Mouse (Mus musculus) heart, adult 11 months (tissue): ENCODE measurements at regions not wholly inside any gene's neighbourhood (a gene's known extent, or its start where the extent isn't known, plus 50 kb on each side); places are given as distances from the start of the nearest gene placed in this dataset.
A peak's percentile ranks its signal among the peaks of the same experiment; 100 is the strongest.

Experiments used
- DNase-seq: peaks from one replicate; pipeline ENCODE4 v3.0.0; 2022

DNA sequence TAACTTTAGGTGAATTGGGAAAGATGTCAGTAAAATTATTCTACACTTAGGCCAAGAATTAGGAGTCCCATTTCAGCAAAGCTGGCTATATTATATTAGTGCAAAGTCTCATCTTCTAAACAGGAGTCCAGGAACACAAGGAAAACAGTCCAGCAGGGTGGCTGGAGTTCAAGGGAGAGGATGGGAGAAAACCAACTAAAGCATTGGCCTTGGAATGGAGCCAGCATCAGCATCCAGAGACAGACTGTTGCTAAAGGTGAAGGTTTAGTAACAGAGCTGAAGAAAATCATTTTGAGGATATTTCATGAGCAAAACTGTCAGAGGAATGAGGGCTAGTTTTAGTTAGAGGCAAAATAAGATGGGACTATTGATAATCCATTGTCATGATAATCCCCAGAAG, 559.9 kb downstream of the Epha4 start:
- DNase-seq = no peak

DNA sequence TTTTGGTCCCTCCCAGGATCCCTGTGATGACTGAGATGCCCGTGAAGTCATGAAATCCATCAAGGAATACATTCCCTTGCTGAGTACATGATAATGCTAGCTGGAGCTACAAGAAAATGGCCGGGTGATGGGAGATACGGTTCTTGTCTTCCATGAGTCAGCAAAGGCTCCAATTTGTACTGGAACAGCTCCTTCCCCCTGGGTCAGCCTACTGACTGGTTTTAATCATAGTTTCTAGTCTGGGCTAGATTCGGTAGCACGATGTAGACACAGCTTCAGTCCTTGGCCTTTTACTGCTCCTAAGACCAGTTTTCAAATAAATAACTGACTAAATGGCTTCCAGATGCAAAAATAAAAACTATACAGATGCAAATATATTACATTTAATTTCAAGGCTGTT, 557.5 kb downstream of the Epha4 start:
- no peak for DNase-seq

DNA sequence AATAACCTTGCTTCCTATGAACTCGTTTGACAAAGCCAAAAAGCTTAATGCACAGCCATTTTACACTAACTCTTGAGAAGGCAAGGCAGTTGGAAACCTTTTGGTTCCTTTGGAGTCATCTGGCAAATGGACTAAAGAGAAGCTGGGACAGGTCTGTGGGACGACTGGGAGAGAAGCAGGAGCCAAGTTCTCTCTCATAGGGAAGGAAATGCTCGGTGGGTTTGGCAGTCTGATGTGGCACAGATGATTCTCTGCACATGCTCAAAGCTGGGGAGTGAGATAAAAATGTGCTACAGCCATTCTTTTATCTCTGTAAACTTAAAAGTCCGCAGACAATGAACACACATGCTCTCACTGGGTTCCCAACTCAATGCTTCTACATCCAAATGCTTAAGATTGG, 556.2 kb downstream of the Epha4 start:
- no peak for DNase-seq

DNA sequence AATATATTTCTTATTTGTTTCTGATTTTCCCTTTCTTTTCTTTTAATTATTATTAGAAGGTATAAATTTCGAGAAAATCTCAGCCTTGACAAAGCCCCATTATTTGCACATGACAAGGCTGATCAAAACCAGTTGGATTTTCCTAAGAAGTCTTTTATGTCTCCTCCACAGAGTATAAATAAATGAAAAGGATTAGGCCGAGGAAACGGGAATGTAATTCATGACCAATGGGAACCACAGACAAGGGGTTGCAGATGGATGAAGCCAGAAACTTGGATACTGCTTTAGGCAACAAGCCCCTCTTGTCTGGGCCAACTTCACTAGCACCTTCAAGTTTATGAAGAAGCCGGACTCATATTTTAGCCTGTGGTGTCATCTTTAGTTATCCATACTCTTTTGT, 542.4 kb downstream of the Epha4 start:
- no peak for DNase-seq

DNA sequence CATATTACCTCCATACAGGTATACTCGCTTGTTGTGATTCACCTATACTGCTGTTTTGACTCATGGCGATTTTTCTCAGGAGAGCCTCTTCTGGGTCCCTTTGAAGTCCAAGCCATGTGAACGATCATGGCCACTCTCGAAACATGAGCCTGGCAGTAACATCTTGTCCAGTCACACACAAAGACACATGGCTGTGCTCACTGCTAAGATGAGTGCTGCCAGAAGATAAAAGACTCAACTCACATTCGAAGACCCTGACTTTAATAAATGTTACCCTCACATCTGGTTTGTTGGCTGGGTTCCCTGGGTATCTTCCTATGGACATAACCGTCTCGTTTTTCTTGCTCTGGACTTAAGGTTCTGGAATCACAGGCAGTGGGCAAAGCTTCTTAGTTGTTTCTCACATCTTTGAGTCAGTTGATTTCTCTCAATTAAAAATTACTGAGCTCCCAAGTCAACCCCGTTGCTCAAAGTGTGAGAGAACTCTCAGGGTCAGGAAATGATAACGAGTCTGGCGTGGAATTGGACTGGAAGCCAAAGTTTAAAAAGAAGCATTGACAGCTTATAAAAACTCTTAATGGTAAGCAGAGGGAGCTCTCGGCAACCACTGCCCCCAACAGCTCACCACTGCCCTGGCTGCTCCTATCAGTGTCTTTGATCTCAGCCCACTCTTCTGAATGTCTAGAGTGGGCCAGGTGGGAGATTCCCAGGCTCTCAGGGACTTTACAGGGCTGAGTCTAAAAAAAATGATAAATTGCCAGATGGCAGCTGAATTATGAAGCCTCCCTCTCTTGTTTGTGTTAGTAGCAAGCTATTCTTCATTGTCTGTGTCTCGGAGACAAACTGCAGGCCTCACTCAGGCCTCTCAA, 539.6 kb downstream of the Epha4 start:
- no peak for DNase-seq

DNA sequence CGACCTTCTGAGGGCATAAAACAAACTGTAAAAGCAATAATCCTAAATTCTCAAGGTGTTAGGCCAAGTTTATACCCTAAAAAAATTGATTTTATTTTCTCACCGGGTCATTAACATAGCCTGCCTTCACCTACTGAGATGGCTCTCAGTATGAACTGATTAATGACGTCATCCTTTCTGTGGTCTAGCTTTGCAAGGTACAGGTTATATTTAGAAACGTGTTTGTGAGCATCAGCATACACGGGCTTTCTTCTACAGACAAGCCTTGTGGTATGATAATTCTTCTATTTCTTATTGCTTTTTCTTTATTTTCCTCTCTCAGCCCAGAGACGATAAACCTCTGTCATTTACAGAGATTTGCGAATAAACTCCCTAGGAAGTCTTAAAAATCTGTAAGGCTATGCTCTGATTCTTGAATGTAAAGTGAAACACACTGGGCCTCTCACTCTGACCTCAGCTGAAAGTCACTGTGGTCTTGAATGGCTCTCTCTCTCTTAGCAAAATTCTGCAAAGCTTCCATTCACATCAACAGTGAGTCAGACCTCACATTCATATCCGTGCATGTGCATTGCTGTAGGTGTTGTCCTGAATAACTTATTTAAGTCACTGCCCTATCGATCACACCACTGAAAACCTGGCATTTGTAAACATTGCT, 534.3 kb downstream of the Epha4 start:
- DNase-seq = no peak

DNA sequence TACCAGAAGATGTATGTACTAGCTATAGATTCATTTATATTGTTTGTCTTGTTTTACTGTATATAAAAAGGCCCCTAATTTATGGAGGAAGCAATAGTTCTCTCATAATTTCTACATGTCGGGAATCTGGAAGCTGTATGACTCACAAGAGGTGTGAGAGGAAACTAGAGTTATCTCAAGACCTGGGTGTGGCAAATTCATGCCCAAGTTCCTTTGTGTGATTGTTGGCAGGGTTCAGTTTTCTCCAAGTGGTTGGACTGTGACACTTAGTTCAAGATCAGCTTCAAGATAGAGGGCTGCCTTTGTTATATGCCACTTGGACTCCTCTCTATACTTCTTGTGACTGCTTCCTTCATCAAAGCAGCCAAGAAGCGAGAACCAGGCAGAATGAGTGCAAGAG, 521.1 kb downstream of the Epha4 start:
- DNase-seq = no peak

DNA sequence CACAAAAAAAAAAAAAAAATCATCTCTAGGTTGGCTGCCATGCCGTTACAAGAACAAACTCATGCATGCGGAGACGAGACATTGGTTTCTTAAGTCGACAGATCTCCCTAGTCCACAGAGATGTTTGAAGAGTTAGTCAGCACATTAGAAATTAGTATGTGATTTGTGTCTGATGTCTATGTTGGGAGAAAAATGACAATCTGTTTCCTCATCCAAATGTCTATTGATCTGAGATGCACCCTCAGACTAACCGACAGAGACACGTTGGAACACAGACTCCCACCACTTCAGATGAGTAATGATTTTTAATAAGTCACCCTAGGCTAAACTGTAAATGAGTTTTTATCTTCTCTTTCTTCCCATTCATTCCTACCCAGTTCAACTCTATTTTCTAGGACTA, 506.9 kb downstream of the Epha4 start:
- no peak for DNase-seq

DNA sequence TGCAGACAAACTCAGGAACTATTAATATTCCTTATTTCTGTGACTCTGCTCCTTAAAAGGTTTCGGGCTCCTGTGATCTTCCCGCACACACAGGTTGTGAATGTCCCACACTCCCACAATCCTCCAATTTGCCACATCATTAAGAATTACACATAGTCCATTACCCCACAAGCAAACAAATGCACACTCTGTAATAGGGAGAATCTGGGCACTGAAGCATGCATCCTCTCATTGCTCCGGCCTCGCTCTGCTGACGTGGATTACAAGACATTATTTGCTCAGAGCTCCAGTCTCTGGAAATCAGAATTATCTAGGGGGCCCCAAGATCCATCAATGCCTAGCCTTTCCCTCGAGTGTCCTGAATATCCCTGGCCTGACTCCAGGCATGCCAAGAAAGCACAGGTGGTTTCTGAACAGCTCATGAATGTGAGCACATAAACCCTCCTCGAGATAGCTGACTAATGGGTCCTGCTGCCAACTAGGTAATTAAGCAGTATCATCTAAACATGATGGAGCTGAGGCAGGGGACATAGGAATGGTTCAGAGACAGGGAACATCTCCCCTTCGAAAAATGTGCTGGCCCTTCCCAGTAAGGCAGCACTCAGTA, 504.2 kb downstream of the Epha4 start:
- DNase-seq = peak; percentile 54

DNA sequence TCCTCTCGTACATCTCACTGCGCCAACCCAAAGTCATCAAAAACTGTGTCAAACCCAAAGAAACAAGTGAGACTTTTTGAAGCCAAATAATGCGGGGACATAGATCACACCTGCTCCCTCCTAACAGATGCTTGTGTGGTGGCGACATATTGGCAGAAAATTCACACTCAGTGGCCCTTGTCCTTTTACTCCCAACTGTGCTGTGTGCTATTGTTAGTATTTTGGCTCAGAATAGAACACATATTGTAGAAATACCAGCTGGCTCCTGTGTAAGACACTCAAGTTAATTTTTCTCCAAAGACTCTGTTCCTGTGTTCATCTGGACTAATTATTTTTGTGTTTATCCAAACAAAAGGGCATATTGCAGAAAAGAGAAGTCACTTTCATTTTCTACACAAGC, 487.2 kb downstream of the Epha4 start:
- no peak for DNase-seq

DNA sequence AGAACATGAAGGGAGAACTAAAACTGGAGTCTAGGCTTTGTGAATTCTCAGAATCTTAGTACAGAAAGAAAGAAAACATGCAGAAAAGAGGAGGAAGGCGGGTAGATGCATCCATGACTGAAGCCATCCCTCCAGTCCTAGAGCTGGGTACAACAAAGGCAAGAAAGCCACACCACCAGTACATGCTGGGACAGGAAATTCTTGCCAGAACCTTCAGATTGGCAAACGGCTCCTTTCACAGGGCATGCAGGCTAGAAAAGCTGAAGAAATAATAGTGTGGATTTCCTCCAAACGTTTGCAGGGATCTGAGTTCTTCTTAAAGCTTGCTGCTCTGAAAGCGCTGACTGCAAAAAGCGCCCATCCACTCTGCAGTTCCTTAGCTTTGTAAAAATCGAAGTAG, 486.7 kb downstream of the Epha4 start:
- no peak for DNase-seq

DNA sequence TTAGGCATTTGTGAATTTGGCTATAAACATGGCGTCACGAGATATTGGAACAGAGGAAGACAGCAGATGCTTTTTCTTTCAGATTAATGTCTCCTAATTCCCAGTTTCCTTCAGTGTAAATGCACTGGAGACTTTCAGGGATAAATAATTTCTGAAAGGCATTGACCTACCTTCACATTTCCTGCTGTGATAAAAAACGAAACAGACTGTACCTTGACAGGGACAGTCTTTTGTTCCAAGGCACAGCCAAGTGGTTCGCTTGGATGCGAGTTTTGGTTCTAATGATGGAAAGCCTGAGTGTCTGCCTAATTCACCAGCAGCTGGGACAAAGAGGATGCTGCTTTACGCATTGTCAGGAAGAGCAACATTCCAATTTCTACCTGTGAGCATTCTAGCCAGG, 485.8 kb downstream of the Epha4 start:
- no peak for DNase-seq

DNA sequence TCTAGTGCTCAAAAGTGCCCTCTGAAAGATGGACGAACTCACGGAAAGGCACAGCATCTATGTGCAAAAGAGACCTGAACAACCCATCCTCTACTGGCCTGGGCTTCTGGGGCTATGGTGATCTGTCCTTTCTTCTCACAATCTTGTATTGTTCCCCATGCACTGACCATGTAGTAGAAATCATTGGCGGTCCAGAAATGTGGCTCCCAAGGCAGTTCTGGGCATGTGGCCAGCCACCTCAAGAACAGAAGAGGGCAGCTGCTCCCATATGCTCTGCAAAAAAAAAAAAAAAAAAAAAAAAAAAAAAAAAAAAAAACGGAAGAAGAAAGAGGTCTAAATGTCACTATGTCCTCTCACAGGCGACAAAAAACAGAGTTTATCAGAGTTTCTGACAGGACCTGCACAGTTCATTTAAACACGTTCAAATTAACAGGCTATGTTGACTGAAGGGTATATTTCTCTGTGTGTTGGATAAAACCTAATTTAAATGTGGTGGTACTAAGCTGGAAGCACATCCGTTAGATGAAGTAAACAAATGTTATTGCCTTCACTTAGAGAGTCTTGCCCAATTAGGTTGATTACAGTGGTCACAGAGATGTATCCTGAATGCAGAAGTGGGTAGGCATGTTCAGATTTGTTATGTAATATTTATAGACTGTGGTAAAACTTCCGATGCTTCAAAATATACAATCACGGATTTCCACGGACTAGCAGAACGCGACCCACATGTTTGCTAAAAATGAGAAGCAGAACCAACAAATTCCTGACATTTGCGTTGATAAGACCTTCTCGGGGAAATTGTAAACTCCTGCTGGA, 470.9 kb downstream of the Epha4 start:
- DNase-seq = peak; percentile 97

DNA sequence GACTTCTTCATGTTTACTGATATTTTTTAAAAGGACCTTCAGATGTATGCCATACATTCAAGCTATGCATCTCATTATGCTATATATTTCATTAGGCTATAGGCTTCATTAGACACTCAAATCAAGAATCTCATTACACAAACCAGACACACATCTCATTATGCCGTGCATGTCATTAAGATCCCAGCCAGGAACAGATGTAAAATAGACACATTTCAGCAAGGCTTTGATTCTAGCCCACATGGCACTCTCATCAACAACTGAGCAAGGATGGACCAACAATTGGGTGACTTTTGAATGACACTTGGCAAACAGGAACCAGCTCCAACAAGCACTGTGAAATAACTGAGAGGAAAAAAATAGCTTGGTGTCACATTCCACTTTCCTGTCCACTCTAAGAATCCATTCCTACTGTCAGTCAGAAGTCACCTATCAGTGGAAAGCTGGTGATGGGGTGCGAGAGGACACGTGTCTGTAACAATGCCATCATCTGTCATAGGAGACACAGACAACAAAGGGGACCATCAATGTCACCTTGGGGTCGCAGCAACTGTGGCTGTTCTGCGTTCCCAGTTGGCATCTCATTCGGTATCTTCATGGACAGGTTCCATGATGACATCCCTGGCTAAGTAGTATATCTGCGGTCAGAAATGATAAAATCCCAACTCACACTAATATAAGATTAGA, 466.0 kb downstream of the Epha4 start:
- DNase-seq = peak; percentile 95

DNA sequence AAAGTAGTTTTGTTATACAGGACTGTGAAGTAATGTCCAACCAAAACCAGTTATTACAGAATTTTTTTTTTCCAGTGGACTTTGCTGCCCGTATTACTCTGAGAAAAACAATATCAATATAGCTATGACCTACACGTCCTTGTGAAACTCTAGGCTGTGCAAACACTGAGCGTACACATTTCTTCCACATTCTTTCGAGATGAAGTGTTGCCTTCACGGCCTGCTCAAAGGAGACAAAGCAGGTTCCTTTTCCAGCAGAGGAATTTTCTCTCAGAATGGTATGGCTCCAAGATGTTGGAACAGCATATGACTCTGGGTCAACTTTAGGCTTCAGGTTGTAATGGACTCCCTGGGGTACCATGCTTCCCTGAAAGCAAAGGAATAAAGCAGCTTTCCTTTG, 463.6 kb downstream of the Epha4 start:
- DNase-seq = no peak

DNA sequence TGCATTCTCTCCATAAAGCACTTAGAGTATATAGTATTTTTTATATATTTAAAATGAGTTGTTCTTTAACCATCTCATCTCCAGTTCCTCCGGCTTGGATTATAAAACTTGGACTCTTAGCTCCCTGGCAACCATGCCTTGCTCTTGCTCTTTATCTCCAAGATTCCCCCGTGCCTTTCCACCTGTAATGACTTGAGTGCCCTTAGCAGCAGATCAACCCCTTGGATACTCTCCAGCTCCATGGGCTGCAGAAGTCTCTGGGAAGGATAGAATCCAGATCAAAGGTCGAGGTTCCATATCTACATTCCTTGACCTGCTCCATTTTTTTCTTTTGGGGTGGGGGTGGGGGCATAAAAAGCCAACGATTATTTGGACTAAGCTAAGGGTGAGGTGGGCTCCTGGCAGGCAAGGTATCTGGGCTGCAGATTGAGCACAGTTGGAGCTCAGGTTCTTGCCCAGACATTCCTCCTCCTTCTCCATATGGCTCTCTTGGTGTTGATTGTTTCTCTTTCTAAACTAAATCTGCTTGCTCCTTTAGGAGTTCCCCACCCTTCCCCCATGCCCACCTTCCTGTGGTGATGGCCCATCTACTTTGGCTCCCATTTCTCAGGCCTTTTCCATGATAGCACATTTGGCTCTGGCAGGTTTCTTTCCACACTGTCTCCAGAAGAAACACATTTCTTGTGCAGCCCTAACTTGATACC, 460.9 kb downstream of the Epha4 start:
- no peak for DNase-seq

DNA sequence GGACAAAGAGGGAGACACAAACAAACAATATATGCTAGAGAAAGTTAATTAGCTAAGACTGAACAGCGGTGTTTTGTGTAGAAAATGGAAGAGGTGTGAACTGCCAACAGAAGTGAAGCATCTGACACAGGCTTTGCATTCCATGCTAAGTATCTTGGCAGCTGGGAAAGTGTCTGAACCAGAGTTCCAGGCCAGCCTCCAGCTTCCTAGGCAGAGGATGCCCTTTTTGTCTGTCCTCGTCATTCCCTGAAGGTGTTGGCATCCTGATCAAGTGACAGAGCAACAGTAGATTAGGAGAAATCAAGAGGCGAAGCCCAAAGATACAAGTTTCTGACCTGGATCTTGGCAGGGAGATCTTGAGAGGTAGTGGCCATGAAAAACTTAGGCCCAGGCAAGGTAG, 452.4 kb downstream of the Epha4 start:
- peak; percentile 91 for DNase-seq

DNA sequence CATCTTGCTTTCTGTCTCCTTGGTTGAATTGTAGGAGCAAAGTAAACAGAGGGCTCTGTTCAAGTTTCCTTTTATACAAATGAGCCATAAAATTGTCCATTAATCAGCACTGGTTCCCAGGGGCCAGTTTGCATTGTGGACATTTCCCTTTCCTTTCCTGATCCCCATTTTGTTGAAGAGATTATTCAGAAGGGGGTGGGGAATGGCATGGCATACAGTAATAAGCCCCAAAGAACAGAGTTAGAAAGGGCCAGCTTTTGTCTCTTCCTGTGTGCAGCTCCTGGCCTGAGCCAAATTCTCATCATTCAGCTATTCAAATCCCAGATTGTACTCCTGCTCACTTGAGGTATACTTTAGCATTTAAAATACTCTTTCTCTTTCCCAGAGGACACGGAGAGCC, 441.8 kb downstream of the Epha4 start:
- DNase-seq = no peak

DNA sequence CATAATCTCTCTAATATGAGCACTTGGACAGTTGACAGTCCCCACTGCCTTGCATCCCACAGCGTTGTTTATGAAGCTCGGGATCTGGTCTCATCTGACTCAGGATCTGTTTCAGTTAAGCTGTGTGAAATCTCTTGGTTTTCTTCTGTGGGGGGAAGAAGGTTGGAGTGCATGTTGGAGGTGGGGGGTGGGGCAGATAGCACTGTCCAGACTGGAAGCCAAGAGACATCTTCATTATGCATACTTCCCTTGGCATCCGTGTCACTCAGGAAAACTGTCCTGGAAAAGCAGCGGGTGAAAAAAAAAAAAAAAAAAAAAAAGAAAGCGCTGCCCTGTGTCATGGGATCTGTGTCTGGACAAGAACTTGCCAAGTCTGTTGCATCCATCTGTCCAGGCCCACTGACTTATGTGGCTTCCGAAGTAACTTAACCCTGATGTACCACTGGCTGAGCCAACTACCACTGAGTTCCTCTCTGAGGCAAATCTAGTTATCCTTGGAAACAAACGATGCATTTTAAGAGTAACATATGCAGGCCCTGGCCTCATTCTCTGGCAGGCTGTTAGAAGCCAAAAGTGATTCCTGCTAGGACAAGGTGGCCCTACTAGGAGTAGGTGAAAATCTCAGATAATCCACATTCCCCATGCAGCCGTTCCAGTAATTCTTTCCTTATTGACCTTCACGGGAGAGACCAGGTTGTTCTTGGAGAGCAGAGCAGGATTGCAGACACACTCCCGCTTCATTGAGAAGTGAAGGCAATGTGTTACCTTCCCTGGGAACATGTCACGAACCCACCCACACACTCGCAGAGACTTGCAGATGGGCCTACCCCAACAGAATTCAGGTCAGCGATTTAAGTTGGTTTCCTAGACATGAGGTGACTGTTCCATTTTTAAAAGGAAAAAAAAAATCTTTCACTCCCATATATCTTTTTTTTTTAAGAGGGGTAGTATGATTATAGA, 439.7 kb downstream of the Epha4 start:
- DNase-seq = peak; percentile 78

DNA sequence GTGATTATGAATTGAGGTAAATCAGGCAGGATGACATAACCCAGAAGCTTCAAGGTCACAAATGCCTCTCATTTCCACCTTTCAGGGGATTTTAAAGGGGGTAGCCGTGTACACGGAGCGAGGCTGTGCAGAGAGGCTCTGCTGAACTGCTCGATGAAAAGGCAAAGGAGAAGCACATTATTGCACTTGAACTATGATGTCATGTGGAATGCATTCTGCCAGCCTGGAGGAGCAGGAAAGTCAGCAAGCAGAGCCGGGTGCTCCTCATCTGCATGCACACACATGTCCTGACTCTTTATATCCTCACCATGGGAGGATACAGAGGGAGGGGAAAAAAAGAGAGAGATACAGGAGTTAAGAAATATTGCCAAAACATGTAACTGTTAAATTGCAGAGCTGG, 434.1 kb downstream of the Epha4 start:
- DNase-seq = no peak

DNA sequence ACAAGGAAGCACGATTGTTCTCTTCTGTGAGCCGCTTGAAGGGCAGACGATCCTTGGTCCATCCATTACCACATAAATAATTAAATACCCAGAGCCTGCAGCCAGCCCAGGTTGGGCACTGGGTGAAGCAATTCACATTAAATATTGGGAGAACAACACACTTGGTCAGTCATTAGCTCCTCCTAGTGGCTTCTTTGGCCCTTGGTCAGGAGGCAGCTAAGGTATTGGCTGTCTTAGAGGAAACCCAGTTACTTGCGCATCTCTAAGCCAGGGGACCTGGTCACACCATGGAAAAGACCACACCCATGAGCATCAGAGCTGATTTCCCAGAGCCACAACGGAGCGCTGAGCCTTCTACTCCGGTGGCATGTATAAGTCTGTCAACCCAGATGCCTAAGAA, 433.2 kb downstream of the Epha4 start:
- peak; percentile 91 for DNase-seq
